Mouse (Mus musculus): ENCODE measurements around the gene Mast1. TPM values are rescaled to one million over a fixed set of nuclear protein-coding genes. Genes with fewer than 3 reads are reported as not detected.

Mast1 gene
- polyA plus RNA-seq (2012; fragmentation: generic; extraction: Trizol), result not detected
- long read RNA-seq, experiment 1, result 0 reads
- long read RNA-seq, experiment 2, result 0 reads

GRCm38 (mm10) chr8:84936962-84937546, at the start of gene Mast1:
TSS of gene Mast1 (minus strand) at chr8:84937359.
- H3K79me3 ChIP-seq (ENCODE audit: low read depth), result no peaks in the 10 kb centered on the region
- peak; percentile 59 for TF ChIP-seq CTCF (IDR thresholded peaks at IDR 0.05; ENCODE audit: control insufficient read depth, insufficient read depth, insufficient read length)
- no peak for TF ChIP-seq CEBPB (IDR thresholded peaks at IDR 0.05; ENCODE audit: low read depth)
- H3K4me3 ChIP-seq (ENCODE audit: insufficient read depth, poor library complexity, severe bottlenecking), result no peak within 1 kb of the TSS
- H3K79me2 ChIP-seq (ENCODE audit: control insufficient read depth, insufficient read depth), result no peaks in the 10 kb centered on the region
- peak within 1 kb of the TSS; percentile 35 for H3ac ChIP-seq (ENCODE audit: control insufficient read depth, insufficient read length, low read depth)
- H3K36me3 ChIP-seq (ENCODE audit: control insufficient read depth, insufficient read depth), result no peaks in the 10 kb centered on the region
- H3K27me3 ChIP-seq (ENCODE audit: control insufficient read depth, insufficient read depth, insufficient read length), result peaks cover 44% of the 10 kb centered on the region

GRCm38 (mm10) chr8:84986379-84986945, 49.3 kb upstream of the Mast1 start:
- TF ChIP-seq CTCF (IDR thresholded peaks at IDR 0.05; ENCODE audit: control insufficient read depth, insufficient read depth, insufficient read length) (no peak), MYOG (IDR thresholded peaks at IDR 0.05; ENCODE audit: control insufficient read depth, extremely low read depth, insufficient read length) (no peak), MAX (IDR thresholded peaks at IDR 0.05) (no peak), FOSL1 (IDR thresholded peaks at IDR 0.05; ENCODE audit: insufficient read depth, low read length, poor library complexity, severe bottlenecking) (no peak), USF1 (IDR thresholded peaks at IDR 0.05; ENCODE audit: low read depth) (no peak), MYOD1 (IDR thresholded peaks at IDR 0.05; ENCODE audit: control insufficient read depth, insufficient read length, low read depth) (no peak), CEBPB (IDR thresholded peaks at IDR 0.05; ENCODE audit: low read depth) (no peak)
- no peaks in the 10 kb centered on the region for H3K27me3 ChIP-seq (ENCODE audit: control insufficient read depth, insufficient read depth, insufficient read length)
- no peak overlapping the region for H3K4me3 ChIP-seq (ENCODE audit: insufficient read depth, poor library complexity, severe bottlenecking)
- no peaks in the 10 kb centered on the region for H3K79me2 ChIP-seq (ENCODE audit: control insufficient read depth, insufficient read depth)
- no peaks in the 10 kb centered on the region for H3K36me3 ChIP-seq (ENCODE audit: control insufficient read depth, insufficient read depth)
- peak overlapping the region; percentile 66 for H3ac ChIP-seq (ENCODE audit: control insufficient read depth, insufficient read length, low read depth)
- H3K79me3 ChIP-seq (ENCODE audit: low read depth), result no peaks in the 10 kb centered on the region

GRCm38 (mm10) chr8:84985684-84986378, 48.7 kb upstream of the Mast1 start:
- Histone ChIP-seq H3K4me3 (ENCODE audit: insufficient read depth, poor library complexity, severe bottlenecking) (peak overlapping the region; percentile 16), H3K36me3 (ENCODE audit: control insufficient read depth, insufficient read depth) (no peaks in the 10 kb centered on the region), H3K79me3 (ENCODE audit: low read depth) (no peaks in the 10 kb centered on the region), H3ac (ENCODE audit: control insufficient read depth, insufficient read length, low read depth) (peak overlapping the region; percentile 66), H3K79me2 (ENCODE audit: control insufficient read depth, insufficient read depth) (no peaks in the 10 kb centered on the region), H3K27me3 (ENCODE audit: control insufficient read depth, insufficient read depth, insufficient read length) (no peaks in the 10 kb centered on the region)
- TF ChIP-seq MYOD1 (IDR thresholded peaks at IDR 0.05; ENCODE audit: control insufficient read depth, insufficient read length, low read depth) (peak; percentile 44), FOSL1 (IDR thresholded peaks at IDR 0.05; ENCODE audit: insufficient read depth, low read length, poor library complexity, severe bottlenecking) (peak; percentile 62), CTCF (IDR thresholded peaks at IDR 0.05; ENCODE audit: control insufficient read depth, insufficient read depth, insufficient read length) (no peak), MAX (IDR thresholded peaks at IDR 0.05) (peak; percentile 94), MYOG (IDR thresholded peaks at IDR 0.05; ENCODE audit: control insufficient read depth, extremely low read depth, insufficient read length) (no peak), CEBPB (IDR thresholded peaks at IDR 0.05; ENCODE audit: low read depth) (no peak), USF1 (IDR thresholded peaks at IDR 0.05; ENCODE audit: low read depth) (no peak)

GRCm38 (mm10) chr8:84985049-84985683, 48.0 kb upstream of the Mast1 start:
- peak overlapping the region; percentile 27 for H3ac ChIP-seq (ENCODE audit: control insufficient read depth, insufficient read length, low read depth)
- peak; percentile 85 for TF ChIP-seq CEBPB (IDR thresholded peaks at IDR 0.05; ENCODE audit: low read depth)
- TF ChIP-seq MYOD1 (IDR thresholded peaks at IDR 0.05; ENCODE audit: control insufficient read depth, insufficient read length, low read depth), result no peak
- no peak for TF ChIP-seq MYOG (IDR thresholded peaks at IDR 0.05; ENCODE audit: control insufficient read depth, extremely low read depth, insufficient read length)
- no peaks in the 10 kb centered on the region for H3K36me3 ChIP-seq (ENCODE audit: control insufficient read depth, insufficient read depth)
- H3K79me2 ChIP-seq (ENCODE audit: control insufficient read depth, insufficient read depth), result no peaks in the 10 kb centered on the region
- peak overlapping the region; percentile 16 for H3K4me3 ChIP-seq (ENCODE audit: insufficient read depth, poor library complexity, severe bottlenecking)
- H3K27me3 ChIP-seq (ENCODE audit: control insufficient read depth, insufficient read depth, insufficient read length), result no peaks in the 10 kb centered on the region
- H3K79me3 ChIP-seq (ENCODE audit: low read depth), result no peaks in the 10 kb centered on the region

GRCm38 (mm10) chr8:84984294-84985048, 47.3 kb upstream of the Mast1 start:
- TF ChIP-seq FOSL1 (IDR thresholded peaks at IDR 0.05; ENCODE audit: insufficient read depth, low read length, poor library complexity, severe bottlenecking) (no peak), MAX (IDR thresholded peaks at IDR 0.05) (no peak), USF1 (IDR thresholded peaks at IDR 0.05; ENCODE audit: low read depth) (no peak), MYOG (IDR thresholded peaks at IDR 0.05; ENCODE audit: control insufficient read depth, extremely low read depth, insufficient read length) (no peak), CEBPB (IDR thresholded peaks at IDR 0.05; ENCODE audit: low read depth) (no peak), MYOD1 (IDR thresholded peaks at IDR 0.05; ENCODE audit: control insufficient read depth, insufficient read length, low read depth) (no peak), CTCF (IDR thresholded peaks at IDR 0.05; ENCODE audit: control insufficient read depth, insufficient read depth, insufficient read length) (no peak)

More at GRCm38 (mm10) chr8:84984294-84985048, 47.3 kb upstream of the Mast1 start:
- Histone ChIP-seq H3K4me3 (ENCODE audit: insufficient read depth, poor library complexity, severe bottlenecking) (peak overlapping the region; percentile 16), H3K27me3 (ENCODE audit: control insufficient read depth, insufficient read depth, insufficient read length) (no peaks in the 10 kb centered on the region), H3K79me2 (ENCODE audit: control insufficient read depth, insufficient read depth) (no peaks in the 10 kb centered on the region), H3K36me3 (ENCODE audit: control insufficient read depth, insufficient read depth) (no peaks in the 10 kb centered on the region), H3K79me3 (ENCODE audit: low read depth) (no peaks in the 10 kb centered on the region), H3ac (ENCODE audit: control insufficient read depth, insufficient read length, low read depth) (peak overlapping the region; percentile 27)

Measured in C2C12 (cell line).